Mouse (Mus musculus) mouse embryonic stem cell (cell line): ENCODE results near the gene Bbof1.

ENCODE experiments used
- in situ Hi-C, 2 experiments: fragments of 300-500 bp; cut with MboI; formaldehyde crosslinking; loops; 1 replicate in 1 of 2; 3 replicates in 1 of 2; pipeline ENCODE4 v1.14.3; 2019 to 2020; ENCODE audit warnings: low sequenced_read_pairs in 2 of 2, low pct_unique_long_range_greater_than_20kb in 1 of 2, mixed read lengths in 1 of 2; ENCODE audit not compliant: unreplicated experiment in 1 of 2

Bbof1 gene

GRCm38 (mm10) chr12:84450718-84451646, 42.1 kb downstream of the Bbof1 start, which contains the start of the genes Aldh6a1 and Lin52:
Gene Aldh6a1, minus strand, starts transcription at chr12:84451004.
Gene Lin52, plus strand, starts transcription at chr12:84451422.
- in situ Hi-C loops = no loop called here

DNA sequence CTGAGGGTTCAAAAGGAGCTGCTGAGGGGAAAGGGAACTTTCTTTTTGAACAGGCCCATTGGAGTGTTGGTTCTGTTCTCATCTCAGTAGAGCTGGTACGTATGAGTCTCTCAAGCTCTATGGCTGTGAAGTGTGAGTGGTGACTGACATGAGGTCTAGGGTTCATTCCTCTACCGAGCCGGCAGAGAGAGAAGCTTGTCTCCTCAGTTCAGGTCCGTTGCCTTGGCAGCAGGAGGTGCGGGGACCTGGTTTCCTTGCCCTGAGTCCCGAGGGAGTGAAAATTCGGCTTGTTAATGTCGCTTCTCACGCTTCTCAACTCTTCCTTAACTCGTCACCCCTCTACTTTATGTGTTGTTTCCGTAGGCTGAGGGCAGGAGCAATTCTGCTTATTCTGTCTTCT, 42.9 kb downstream of the Bbof1 start:
- in situ Hi-C loops = no loop called here

- in situ Hi-C loops = no loop called here
Measured at GRCm38 (mm10) chr12:84456911-84457310, 48.0 kb downstream of the Bbof1 start.

GRCm38 (mm10) chr12:84459845-84460244, 51.0 kb downstream of the Bbof1 start:
- in situ Hi-C loops = no loop called here

GRCm38 (mm10) chr12:84461416-84461815, 52.5 kb downstream of the Bbof1 start:
- in situ Hi-C loops = no loop called here

DNA sequence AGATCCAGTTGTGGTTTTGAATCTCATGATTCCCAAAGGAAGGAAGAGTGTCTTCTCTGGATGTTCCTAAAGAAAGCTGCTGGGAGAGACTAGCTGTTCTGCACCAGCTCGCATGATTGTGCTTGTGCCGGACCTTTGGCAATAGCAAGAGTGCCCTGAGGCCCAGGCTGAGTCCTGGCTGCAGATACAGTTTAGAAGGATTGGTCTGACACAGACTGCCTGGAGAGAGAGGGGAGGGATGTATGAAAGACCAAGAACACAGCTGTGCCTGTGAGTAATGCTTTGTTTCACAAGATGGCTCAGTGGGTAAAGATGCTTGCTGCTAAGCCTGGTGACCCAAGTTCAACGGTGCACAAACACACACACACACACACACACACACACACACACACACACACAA, 54.0 kb downstream of the Bbof1 start:
- in situ Hi-C loops = no loop called here

- in situ Hi-C loops = no loop called here
Measured at GRCm38 (mm10) chr12:84468701-84469100, 59.8 kb downstream of the Bbof1 start.

- in situ Hi-C loops = no loop called here
Measured at GRCm38 (mm10) chr12:84478937-84479336, 70.1 kb downstream of the Bbof1 start.

- in situ Hi-C loops = no loop called here
Measured at GRCm38 (mm10) chr12:84481251-84481650, 72.4 kb downstream of the Bbof1 start.

GRCm38 (mm10) chr12:84482778-84483585, 74.1 kb downstream of the Bbof1 start:
- in situ Hi-C loops = no loop called here

- in situ Hi-C loops = no loop called here
Measured at GRCm38 (mm10) chr12:84487324-84488056, 78.6 kb downstream of the Bbof1 start.
